Mouse (Mus musculus) kidney, embryonic 14.5 days (tissue): ENCODE measurements at regions not wholly inside any gene's neighbourhood (a gene's known extent, or its start where the extent isn't known, plus 50 kb on each side); places are given as distances from the start of the nearest gene placed in this dataset.

Source experiments
- ATAC-seq: fragments of 200-750 bp; cut with Nextera tagmentation; 2 replicates; pipeline ENCODE4 v1.8.0; 2017; ENCODE audit warnings: moderate number of reproducible peaks, mild to moderate bottlenecking, moderate TSS enrichment, moderate library complexity; ENCODE audit not compliant: low FRiP score, low TSS enrichment
- H3K27ac ChIP-seq: fragments of 300-500 bp; sonication (generic); 2 replicates; pipeline ENCODE4 v1.5.1; 2014; ENCODE audit warnings: low read depth, mild to moderate bottlenecking, low read length, moderate library complexity, mixed read lengths
- H3K27me3 ChIP-seq: fragments of 300-500 bp; sonication (generic); 2 replicates; pipeline ENCODE4 v1.6.1; 2014; ENCODE audit warnings: mild to moderate bottlenecking, low read length; ENCODE audit not compliant: control insufficient read depth, insufficient read depth
- H3K36me3 ChIP-seq: fragments of 300-500 bp; sonication (generic); 2 replicates; pipeline ENCODE4 v1.6.1; 2014; ENCODE audit warnings: low read length, mixed read lengths; ENCODE audit not compliant: control insufficient read depth, insufficient read depth
- H3K4me1 ChIP-seq: fragments of 300-500 bp; sonication (generic); 2 replicates; pipeline ENCODE4 v1.6.1; 2014; ENCODE audit warnings: low read length, mixed read lengths; ENCODE audit not compliant: control insufficient read depth, insufficient read depth
- H3K4me2 ChIP-seq: fragments of 300-500 bp; sonication (generic); replicated peaks from 2 replicates; pipeline ENCODE4 v1.6.1; 2014; ENCODE audit warnings: low read depth, mild to moderate bottlenecking, low read length
- H3K4me3 ChIP-seq: fragments of 300-500 bp; sonication (generic); 2 replicates; pipeline ENCODE4 v1.5.1; 2014; ENCODE audit warnings: mild to moderate bottlenecking, low read length
- H3K9ac ChIP-seq: fragments of 300-500 bp; sonication (generic); 2 replicates; pipeline ENCODE4 v1.6.1; 2014; ENCODE audit warnings: low read depth, mild to moderate bottlenecking, low read length, moderate library complexity
- H3K9me3 ChIP-seq: fragments of 300-500 bp; sonication (generic); 2 replicates; pipeline ENCODE4 v1.6.1; 2016; ENCODE audit warnings: low read length; ENCODE audit not compliant: control insufficient read depth
- WGBS: fragments of 180-500 bp; shearing (Covaris S2); extraction: QIAGEN DNeasy Blood & Tissue Kit; methylation state at CpG from one replicate; pipeline ENCODE4 v1.1.7; 2014; 5-methylcytosine and 5-hydroxymethylcytosine counted together

GRCm38 (mm10) chr14:73874337-73874736 is 213.3 kb downstream of the Gm21750 start:
- no peaks in the 10 kb centered on the region for H3K4me1 ChIP-seq
- no peak overlapping the region for H3K4me3 ChIP-seq
- H3K9me3 ChIP-seq, result no peaks in the 10 kb centered on the region
- no peak overlapping the region for H3K9ac ChIP-seq
- no peak overlapping the region for H3K27ac ChIP-seq
- no peak overlapping the region for H3K4me2 ChIP-seq
- no peaks in the 10 kb centered on the region for H3K36me3 ChIP-seq
- peak; percentile 60; the same call in 1 of the 2 replicates for ATAC-seq
- no peaks in the 10 kb centered on the region for H3K27me3 ChIP-seq

GRCm38 (mm10) chr14:73875916-73876315 is 214.9 kb downstream of the Gm21750 start:
- no peak overlapping the region for H3K27ac ChIP-seq
- H3K9me3 ChIP-seq, result no peaks in the 10 kb centered on the region
- H3K4me1 ChIP-seq, result no peaks in the 10 kb centered on the region
- no peak overlapping the region for H3K9ac ChIP-seq
- H3K27me3 ChIP-seq, result no peaks in the 10 kb centered on the region
- 56% methylated on average over 3 of the region's 3 CpGs for WGBS
- H3K36me3 ChIP-seq, result no peaks in the 10 kb centered on the region
- no peak overlapping the region for H3K4me2 ChIP-seq
- no peak overlapping the region for H3K4me3 ChIP-seq
- no peak for ATAC-seq

- Histone ChIP-seq H3K4me1 (no peaks in the 10 kb centered on the region), H3K27ac (no peak overlapping the region), H3K9me3 (no peaks in the 10 kb centered on the region), H3K9ac (no peak overlapping the region), H3K36me3 (no peaks in the 10 kb centered on the region), H3K27me3 (no peaks in the 10 kb centered on the region), H3K4me3 (no peak overlapping the region), H3K4me2 (no peak overlapping the region)
- no peak for ATAC-seq
- 93% methylated on average over 1 of the region's 1 CpGs for WGBS
These were observed 217.2 kb downstream of the Gm21750 start for GRCm38 (mm10) chr14:73878267-73878666.

GRCm38 (mm10) chr14:73878866-73879419 is 217.9 kb downstream of the Gm21750 start:
- peak; percentile 88; the same call in 1 of the 2 replicates for ATAC-seq
- Histone ChIP-seq H3K9me3 (no peaks in the 10 kb centered on the region), H3K27me3 (no peaks in the 10 kb centered on the region), H3K4me2 (no peak overlapping the region), H3K4me1 (no peaks in the 10 kb centered on the region), H3K9ac (no peak overlapping the region), H3K27ac (no peak overlapping the region), H3K36me3 (no peaks in the 10 kb centered on the region), H3K4me3 (no peak overlapping the region)
- WGBS, result 47% methylated on average over 3 of the region's 3 CpGs

GRCm38 (mm10) chr14:73891451-73891850 is 230.4 kb downstream of the Gm21750 start:
- Histone ChIP-seq H3K4me1 (no peaks in the 10 kb centered on the region), H3K27me3 (no peaks in the 10 kb centered on the region), H3K4me2 (no peak overlapping the region), H3K9me3 (no peaks in the 10 kb centered on the region), H3K36me3 (no peaks in the 10 kb centered on the region), H3K4me3 (no peak overlapping the region), H3K9ac (no peak overlapping the region), H3K27ac (no peak overlapping the region)
- ATAC-seq, result no peak
- 77% methylated on average over 2 of the region's 2 CpGs for WGBS

GRCm38 (mm10) chr14:73894844-73895243 is 233.8 kb downstream of the Gm21750 start:
- no peaks in the 10 kb centered on the region for H3K4me1 ChIP-seq
- no peak overlapping the region for H3K9ac ChIP-seq
- H3K4me3 ChIP-seq, result no peak overlapping the region
- 80% methylated on average over 2 of the region's 2 CpGs for WGBS
- H3K9me3 ChIP-seq, result no peaks in the 10 kb centered on the region
- no peaks in the 10 kb centered on the region for H3K36me3 ChIP-seq
- H3K4me2 ChIP-seq, result no peak overlapping the region
- H3K27ac ChIP-seq, result no peak overlapping the region
- no peaks in the 10 kb centered on the region for H3K27me3 ChIP-seq
- ATAC-seq, result no peak

- H3K27me3 ChIP-seq, result no peaks in the 10 kb centered on the region
- H3K9me3 ChIP-seq, result no peaks in the 10 kb centered on the region
- no peaks in the 10 kb centered on the region for H3K36me3 ChIP-seq
- no peak for ATAC-seq
- no peaks in the 10 kb centered on the region for H3K4me1 ChIP-seq
- H3K4me2 ChIP-seq, result no peak overlapping the region
- H3K27ac ChIP-seq, result no peak overlapping the region
- no peak overlapping the region for H3K9ac ChIP-seq
- WGBS, result 61% methylated on average over 3 of the region's 3 CpGs
- no peak overlapping the region for H3K4me3 ChIP-seq
These were observed 234.2 kb downstream of the Gm21750 start for GRCm38 (mm10) chr14:73895266-73895665.

GRCm38 (mm10) chr14:73899078-73899477 is 238.1 kb downstream of the Gm21750 start:
- Histone ChIP-seq H3K27ac (no peak overlapping the region), H3K9me3 (no peaks in the 10 kb centered on the region)
- ATAC-seq, result no peak

GRCm38 (mm10) chr14:73902085-73902713 is 241.2 kb downstream of the Gm21750 start:
- Histone ChIP-seq H3K4me1 (no peaks in the 10 kb centered on the region), H3K36me3 (no peaks in the 10 kb centered on the region), H3K27me3 (no peaks in the 10 kb centered on the region), H3K9ac (no peak overlapping the region), H3K4me3 (no peak overlapping the region), H3K9me3 (no peaks in the 10 kb centered on the region), H3K4me2 (no peak overlapping the region), H3K27ac (no peak overlapping the region)
- 90% methylated on average over 6 of the region's 6 CpGs for WGBS
- ATAC-seq, result no peak

More at GRCm38 (mm10) chr14:73899078-73899477, 238.1 kb downstream of the Gm21750 start:
- Histone ChIP-seq H3K36me3 (no peaks in the 10 kb centered on the region), H3K9ac (no peak overlapping the region), H3K4me1 (no peaks in the 10 kb centered on the region), H3K4me2 (no peak overlapping the region), H3K27me3 (no peaks in the 10 kb centered on the region), H3K4me3 (no peak overlapping the region)
